Mouse (Mus musculus) liver, postnatal 0 days (tissue): ENCODE data around the gene Khdc3.

ENCODE experiments used
- CTCF ChIP-seq: sonication (generic); IDR thresholded peaks from 2 replicates; pipeline ENCODE4 v1.5.1; 2016; ENCODE audit warnings: antibody characterized with exemption, low read depth
- EP300 ChIP-seq: IDR thresholded peaks from 2 replicates; pipeline ENCODE4 v1.6.1; 2016; ENCODE audit warnings: antibody characterized with exemption, low read depth, mild to moderate bottlenecking

DNA sequence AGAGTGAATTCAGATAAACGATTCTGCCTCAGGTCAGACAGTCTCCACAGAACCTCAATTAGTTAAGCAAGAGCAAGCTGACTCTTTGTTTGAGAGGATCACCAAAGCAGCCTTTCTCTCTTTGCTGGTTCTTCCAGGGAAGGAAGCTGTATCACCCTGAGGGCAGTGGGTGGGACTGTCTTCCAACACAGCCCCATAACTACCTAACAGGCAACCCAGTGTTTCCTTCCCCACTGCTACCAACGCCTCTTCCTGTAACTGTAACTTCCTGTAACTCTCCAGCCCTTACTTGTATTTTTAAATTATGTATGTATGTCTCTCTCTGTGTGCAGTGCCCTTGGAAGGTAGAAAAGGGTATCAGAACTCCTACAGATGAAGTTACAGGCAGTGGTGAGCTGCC lies 25.8 kb downstream of the Khdc3 start:
- TF ChIP-seq EP300, result no peak
- no peak for TF ChIP-seq CTCF
